Mouse (Mus musculus): ENCODE results near the gene Ddx41.

DNA sequence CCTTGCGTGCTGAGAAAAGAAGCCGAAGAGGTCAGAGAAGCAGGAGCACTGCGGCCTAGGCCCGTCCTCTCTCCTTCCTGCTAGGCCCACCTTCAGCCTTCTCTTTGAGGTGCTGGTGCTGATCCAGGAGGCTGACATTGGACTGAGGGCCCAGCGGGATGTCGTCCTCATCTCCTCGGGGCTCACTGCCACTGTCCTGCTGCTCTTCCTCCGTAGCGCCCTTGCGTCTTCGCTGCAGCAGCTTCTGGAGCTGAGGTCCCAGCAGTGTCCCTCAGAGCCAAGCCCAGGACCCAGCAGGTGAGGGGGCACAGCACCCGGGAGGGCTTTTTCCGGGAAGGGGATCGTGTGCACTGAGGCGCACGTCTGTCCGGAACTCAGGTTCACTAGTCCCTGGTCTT, 663 bp downstream of the Ddx41 start:
- TF ChIP-seq CTCF (IDR thresholded peaks at IDR 0.05; ENCODE audit: borderline replicate concordance, insufficient read depth, low read length) (no peak), POLR2A (IDR thresholded peaks at IDR 0.05; ENCODE audit: low read depth, low read length) (no peak)
